Mouse (Mus musculus): Measurements from ENCODE around the gene Slc29a1.

DNA sequence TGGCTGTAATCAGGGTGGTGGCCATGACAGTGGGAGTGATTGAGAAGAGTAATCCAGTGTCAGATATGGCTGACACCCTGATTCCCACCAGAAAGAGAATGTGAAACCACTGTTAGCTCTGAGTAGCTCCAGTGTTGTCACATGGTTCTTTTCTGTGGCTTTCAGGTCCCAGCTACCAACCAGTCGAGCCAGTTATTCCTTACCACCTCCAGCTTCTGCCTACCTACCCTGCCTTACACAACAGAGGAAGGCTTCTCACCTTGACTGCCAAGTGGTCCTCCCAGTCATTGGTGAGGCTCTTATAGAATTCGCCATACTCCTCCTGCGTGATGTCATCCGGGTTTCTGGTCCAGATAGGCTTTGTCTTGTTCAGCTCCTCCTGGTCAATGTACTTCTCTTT, 29.4 kb downstream of the Slc29a1 start:
- TF ChIP-seq CTCF (IDR thresholded peaks at IDR 0.05; ENCODE audit: control insufficient read depth, insufficient read depth, low read length) (no peak), POLR2A (IDR thresholded peaks at IDR 0.05; ENCODE audit: borderline replicate concordance, control insufficient read depth, low read depth, low read length) (no peak)

Measured in bone marrow, adult 2 months (tissue).